Mouse (Mus musculus): Measurements from ENCODE around the gene Trim47. TPM values are rescaled to one million over a fixed set of nuclear protein-coding genes. Genes with fewer than 3 reads are reported as not detected.
A peak's percentile ranks its signal among the peaks of the same experiment; 100 is the strongest.

Trim47 gene
- polyA plus RNA-seq, 1 experiment from 2014 or later: 5.3 TPM

- 84% methylated on average over 19 of the region's 19 CpGs for WGBS
- Histone ChIP-seq H3K27ac (replicated peaks; ENCODE audit: low read depth, low read length) (no peak overlapping the region), H3K4me2 (ENCODE audit: low read length) (no peak overlapping the region), H3K27me3 (ENCODE audit: control insufficient read depth, insufficient read depth, low read length) (peaks cover 52% of the 10 kb centered on the region), H3K9ac (replicated peaks; ENCODE audit: low read length) (no peak overlapping the region), H3K4me1 (ENCODE audit: control insufficient read depth, insufficient read depth, low read length) (peaks cover 6% of the 10 kb centered on the region; the same call in 1 of the 2 replicates), H3K36me3 (ENCODE audit: control insufficient read depth, insufficient read depth, low read length) (no peaks in the 10 kb centered on the region), H3K4me3 (replicated peaks; ENCODE audit: low read depth, low read length) (no peak overlapping the region), H3K9me3 (ENCODE audit: control insufficient read depth, low read length) (no peaks in the 10 kb centered on the region)
- ATAC-seq (ENCODE audit: low FRiP score, low TSS enrichment) (no peak), DNase-seq (no peak)
Observed at GRCm38 (mm10) chr11:116111611-116112203, 15.3 kb downstream of the Trim47 start.

GRCm38 (mm10) chr11:116111067-116111466 lies 15.9 kb downstream of the Trim47 start:
- H3K9me3 ChIP-seq (ENCODE audit: control insufficient read depth, low read length): no peaks in the 10 kb centered on the region
- no peak overlapping the region for H3K4me3 ChIP-seq (replicated peaks; ENCODE audit: low read depth, low read length)
- no peak overlapping the region for H3K9ac ChIP-seq (replicated peaks; ENCODE audit: low read length)
- H3K4me2 ChIP-seq (ENCODE audit: low read length): no peak overlapping the region
- no peaks in the 10 kb centered on the region for H3K36me3 ChIP-seq (ENCODE audit: control insufficient read depth, insufficient read depth, low read length)
- no peak overlapping the region for H3K27ac ChIP-seq (replicated peaks; ENCODE audit: low read depth, low read length)
- DNase-seq (no peak), ATAC-seq (ENCODE audit: low FRiP score, low TSS enrichment) (no peak)
- whole genome bisulfite sequencing: 79% methylated on average over 4 of the region's 4 CpGs
- H3K27me3 ChIP-seq (ENCODE audit: control insufficient read depth, insufficient read depth, low read length): peaks cover 59% of the 10 kb centered on the region
- peaks cover 6% of the 10 kb centered on the region; the same call in 1 of the 2 replicates for H3K4me1 ChIP-seq (ENCODE audit: control insufficient read depth, insufficient read depth, low read length)

DNA sequence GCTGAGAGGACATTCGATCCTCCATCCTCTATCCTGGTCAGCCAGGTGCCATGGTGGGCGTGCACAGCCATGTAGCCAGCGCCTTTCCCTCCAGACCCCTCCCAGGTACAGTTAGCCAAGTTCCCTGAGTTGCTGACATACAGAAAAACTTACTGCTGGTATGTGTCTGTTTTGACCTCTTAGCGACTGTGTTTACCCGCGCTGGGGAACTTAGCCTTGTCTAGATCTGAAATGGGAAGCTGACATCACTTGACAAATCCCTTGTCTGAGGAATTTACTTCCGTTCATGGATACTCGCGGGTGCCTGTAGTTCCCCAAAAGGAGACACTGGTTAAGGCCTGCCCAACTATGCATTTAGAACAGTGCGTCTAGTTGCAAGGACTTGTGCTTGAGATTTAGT lies 16.5 kb downstream of the Trim47 start:
- 30% methylated on average over 10 of the region's 10 CpGs for WGBS
- no peaks in the 10 kb centered on the region for H3K36me3 ChIP-seq (ENCODE audit: control insufficient read depth, insufficient read depth, low read length)
- H3K27me3 ChIP-seq (ENCODE audit: control insufficient read depth, insufficient read depth, low read length): peaks cover 62% of the 10 kb centered on the region

DNA sequence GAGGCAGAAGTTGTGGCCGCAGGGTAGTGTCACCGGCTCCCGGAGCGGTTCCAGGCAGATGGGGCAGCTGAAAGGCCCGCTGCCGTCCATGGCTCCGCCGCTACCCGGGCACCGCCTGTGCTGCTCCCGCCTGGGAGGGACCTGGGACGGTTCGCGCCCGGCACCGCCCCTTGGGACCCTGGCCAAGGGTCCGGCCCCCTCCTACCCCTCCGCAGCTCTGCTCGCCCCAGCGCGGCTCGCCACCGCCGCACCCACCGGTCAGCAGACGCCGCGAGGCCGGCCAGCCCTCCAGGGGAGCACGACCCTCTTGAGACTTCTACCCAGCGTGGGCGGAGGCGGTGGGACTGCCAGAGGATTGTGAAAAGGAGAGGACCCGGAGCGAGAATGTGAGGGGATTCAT lies 16.9 kb downstream of the Trim47 start:
- peak overlapping the region; percentile 26; the same call in 1 of the 2 replicates for H3K9ac ChIP-seq (replicated peaks; ENCODE audit: low read length)
- H3K4me2 ChIP-seq (ENCODE audit: low read length): peak overlapping the region; percentile 50
- peaks cover 65% of the 10 kb centered on the region for H3K27me3 ChIP-seq (ENCODE audit: control insufficient read depth, insufficient read depth, low read length)
- DNase-seq (no peak), ATAC-seq (ENCODE audit: low FRiP score, low TSS enrichment) (no peak)
- WGBS: 3% methylated on average over 35 of the region's 35 CpGs
- H3K4me3 ChIP-seq (replicated peaks; ENCODE audit: low read depth, low read length): peak overlapping the region; percentile 28
- peaks cover 6% of the 10 kb centered on the region; the same call in 1 of the 2 replicates for H3K4me1 ChIP-seq (ENCODE audit: control insufficient read depth, insufficient read depth, low read length)
- H3K36me3 ChIP-seq (ENCODE audit: control insufficient read depth, insufficient read depth, low read length): no peaks in the 10 kb centered on the region
- no peaks in the 10 kb centered on the region for H3K9me3 ChIP-seq (ENCODE audit: control insufficient read depth, low read length)
- no peak overlapping the region for H3K27ac ChIP-seq (replicated peaks; ENCODE audit: low read depth, low read length)

More for the DNA sequence above, 16.5 kb downstream of the Trim47 start:
- peaks cover 6% of the 10 kb centered on the region; the same call in 1 of the 2 replicates for H3K4me1 ChIP-seq (ENCODE audit: control insufficient read depth, insufficient read depth, low read length)
- DNase-seq: no peak
- peak overlapping the region; percentile 50 for H3K4me2 ChIP-seq (ENCODE audit: low read length)
- H3K27ac ChIP-seq (replicated peaks; ENCODE audit: low read depth, low read length): no peak overlapping the region
- H3K4me3 ChIP-seq (replicated peaks; ENCODE audit: low read depth, low read length): peak overlapping the region; percentile 28; the same call in 1 of the 2 replicates
- no peaks in the 10 kb centered on the region for H3K9me3 ChIP-seq (ENCODE audit: control insufficient read depth, low read length)
- ATAC-seq (ENCODE audit: low FRiP score, low TSS enrichment): no peak
- H3K9ac ChIP-seq (replicated peaks; ENCODE audit: low read length): no peak overlapping the region

GRCm38 (mm10) chr11:116109441-116110081 lies 17.4 kb downstream of the Trim47 start:
- peak overlapping the region; percentile 50 for H3K4me2 ChIP-seq (ENCODE audit: low read length)
- peak overlapping the region; percentile 26; the same call in 1 of the 2 replicates for H3K9ac ChIP-seq (replicated peaks; ENCODE audit: low read length)
- H3K36me3 ChIP-seq (ENCODE audit: control insufficient read depth, insufficient read depth, low read length): no peaks in the 10 kb centered on the region
- peaks cover 65% of the 10 kb centered on the region for H3K27me3 ChIP-seq (ENCODE audit: control insufficient read depth, insufficient read depth, low read length)
- no peak overlapping the region for H3K27ac ChIP-seq (replicated peaks; ENCODE audit: low read depth, low read length)
- no peak for DNase-seq
- peak overlapping the region; percentile 28 for H3K4me3 ChIP-seq (replicated peaks; ENCODE audit: low read depth, low read length)
- H3K4me1 ChIP-seq (ENCODE audit: control insufficient read depth, insufficient read depth, low read length): peaks cover 7% of the 10 kb centered on the region
- 2% methylated on average over 69 of the region's 70 CpGs for WGBS
- ATAC-seq (ENCODE audit: low FRiP score, low TSS enrichment): no peak
- no peaks in the 10 kb centered on the region for H3K9me3 ChIP-seq (ENCODE audit: control insufficient read depth, low read length)

DNA sequence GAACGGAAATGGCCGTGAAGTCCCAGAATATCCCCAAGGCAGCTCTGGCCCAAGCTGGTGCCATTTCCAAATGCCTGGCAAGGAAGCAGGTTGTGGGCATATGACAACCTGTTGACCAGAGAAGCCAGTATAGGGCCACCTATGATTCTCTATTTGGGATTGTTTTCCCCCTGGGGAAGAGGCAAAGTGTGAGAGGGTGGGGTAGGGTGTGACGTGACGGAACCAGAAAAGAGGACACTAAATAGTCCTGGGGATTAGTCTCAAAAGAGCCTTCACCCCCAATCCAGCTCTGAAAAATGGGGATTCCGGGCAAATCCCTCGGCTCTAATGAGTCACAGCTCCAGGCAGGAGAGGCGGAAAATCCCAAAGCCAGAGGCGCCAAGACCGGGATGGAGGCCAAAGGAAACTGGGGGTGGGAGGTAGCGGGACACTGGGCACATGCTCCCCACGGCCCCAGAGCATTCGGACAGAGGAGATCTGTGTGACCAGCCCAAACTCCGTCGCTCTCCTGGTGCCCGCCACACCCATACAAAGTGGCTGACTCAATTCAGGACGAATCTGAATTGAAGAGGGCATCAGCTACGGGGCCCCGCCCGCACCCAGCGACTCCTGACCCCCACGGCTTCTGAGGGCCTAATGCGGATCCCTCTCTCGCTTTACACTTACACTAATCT lies 18.4 kb downstream of the Trim47 start:
- WGBS: 6% methylated on average over 23 of the region's 23 CpGs
- H3K27me3 ChIP-seq (ENCODE audit: control insufficient read depth, insufficient read depth, low read length): peaks cover 65% of the 10 kb centered on the region
- H3K9ac ChIP-seq (replicated peaks; ENCODE audit: low read length): no peak overlapping the region
- no peaks in the 10 kb centered on the region for H3K36me3 ChIP-seq (ENCODE audit: control insufficient read depth, insufficient read depth, low read length)
- peaks cover 17% of the 10 kb centered on the region for H3K4me1 ChIP-seq (ENCODE audit: control insufficient read depth, insufficient read depth, low read length)
- H3K9me3 ChIP-seq (ENCODE audit: control insufficient read depth, low read length): no peaks in the 10 kb centered on the region
- DNase-seq (no peak), ATAC-seq (ENCODE audit: low FRiP score, low TSS enrichment) (no peak)
- no peak overlapping the region for H3K4me2 ChIP-seq (ENCODE audit: low read length)
- H3K4me3 ChIP-seq (replicated peaks; ENCODE audit: low read depth, low read length): peak overlapping the region; percentile 28; the same call in 1 of the 2 replicates
- H3K27ac ChIP-seq (replicated peaks; ENCODE audit: low read depth, low read length): no peak overlapping the region

DNA sequence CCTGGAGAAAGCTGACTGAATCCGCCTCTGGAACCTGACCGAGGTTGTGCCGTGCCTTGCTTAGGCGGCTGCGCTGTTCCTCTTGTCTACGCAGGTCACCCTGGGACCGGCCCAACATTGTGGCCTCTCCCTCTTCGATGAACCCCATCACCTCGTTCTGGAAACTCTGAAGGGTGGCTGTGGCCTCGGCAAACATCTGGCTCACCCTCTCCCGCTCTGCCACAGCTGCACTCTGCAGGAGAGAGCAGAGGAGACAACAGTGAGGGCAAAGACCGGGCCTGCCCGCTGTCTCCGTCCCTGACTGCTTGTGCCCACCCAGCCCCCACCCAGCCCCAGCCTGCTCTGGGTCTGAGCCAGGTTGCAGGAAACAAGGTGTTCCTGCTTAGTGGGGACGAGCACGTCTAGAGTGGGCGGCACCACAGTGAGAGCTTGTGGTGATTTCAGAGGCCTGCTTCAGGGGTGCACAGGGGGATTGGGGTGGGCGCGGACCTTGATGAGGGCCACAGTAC lies 19.2 kb downstream of the Trim47 start:
- H3K9me3 ChIP-seq (ENCODE audit: control insufficient read depth, low read length): no peaks in the 10 kb centered on the region
- no peak overlapping the region for H3K27ac ChIP-seq (replicated peaks; ENCODE audit: low read depth, low read length)
- H3K4me3 ChIP-seq (replicated peaks; ENCODE audit: low read depth, low read length): no peak overlapping the region
- no peaks in the 10 kb centered on the region for H3K36me3 ChIP-seq (ENCODE audit: control insufficient read depth, insufficient read depth, low read length)
- peaks cover 18% of the 10 kb centered on the region for H3K4me1 ChIP-seq (ENCODE audit: control insufficient read depth, insufficient read depth, low read length)
- WGBS: 7% methylated on average over 19 of the region's 19 CpGs
- no peak overlapping the region for H3K4me2 ChIP-seq (ENCODE audit: low read length)
- peaks cover 65% of the 10 kb centered on the region for H3K27me3 ChIP-seq (ENCODE audit: control insufficient read depth, insufficient read depth, low read length)
- ATAC-seq (ENCODE audit: low FRiP score, low TSS enrichment) (no peak), DNase-seq (no peak)
- H3K9ac ChIP-seq (replicated peaks; ENCODE audit: low read length): no peak overlapping the region

- H3K9me3 ChIP-seq (ENCODE audit: control insufficient read depth, low read length): no peaks in the 10 kb centered on the region
- no peaks in the 10 kb centered on the region for H3K36me3 ChIP-seq (ENCODE audit: control insufficient read depth, insufficient read depth, low read length)
- no peak overlapping the region for H3K27ac ChIP-seq (replicated peaks; ENCODE audit: low read depth, low read length)
- H3K4me2 ChIP-seq (ENCODE audit: low read length): no peak overlapping the region
- 20% methylated on average over 14 of the region's 14 CpGs for WGBS
- no peak for DNase-seq
- H3K4me3 ChIP-seq (replicated peaks; ENCODE audit: low read depth, low read length): no peak overlapping the region
- H3K4me1 ChIP-seq (ENCODE audit: control insufficient read depth, insufficient read depth, low read length): peaks cover 18% of the 10 kb centered on the region
- H3K9ac ChIP-seq (replicated peaks; ENCODE audit: low read length): no peak overlapping the region
- H3K27me3 ChIP-seq (ENCODE audit: control insufficient read depth, insufficient read depth, low read length): peaks cover 65% of the 10 kb centered on the region
- ATAC-seq (ENCODE audit: low FRiP score, low TSS enrichment): no peak
Observed at GRCm38 (mm10) chr11:116106963-116107776, 19.8 kb downstream of the Trim47 start.
